7 mouse cellular contexts compared by ENCODE assay signal in the genomic region with DNA sequence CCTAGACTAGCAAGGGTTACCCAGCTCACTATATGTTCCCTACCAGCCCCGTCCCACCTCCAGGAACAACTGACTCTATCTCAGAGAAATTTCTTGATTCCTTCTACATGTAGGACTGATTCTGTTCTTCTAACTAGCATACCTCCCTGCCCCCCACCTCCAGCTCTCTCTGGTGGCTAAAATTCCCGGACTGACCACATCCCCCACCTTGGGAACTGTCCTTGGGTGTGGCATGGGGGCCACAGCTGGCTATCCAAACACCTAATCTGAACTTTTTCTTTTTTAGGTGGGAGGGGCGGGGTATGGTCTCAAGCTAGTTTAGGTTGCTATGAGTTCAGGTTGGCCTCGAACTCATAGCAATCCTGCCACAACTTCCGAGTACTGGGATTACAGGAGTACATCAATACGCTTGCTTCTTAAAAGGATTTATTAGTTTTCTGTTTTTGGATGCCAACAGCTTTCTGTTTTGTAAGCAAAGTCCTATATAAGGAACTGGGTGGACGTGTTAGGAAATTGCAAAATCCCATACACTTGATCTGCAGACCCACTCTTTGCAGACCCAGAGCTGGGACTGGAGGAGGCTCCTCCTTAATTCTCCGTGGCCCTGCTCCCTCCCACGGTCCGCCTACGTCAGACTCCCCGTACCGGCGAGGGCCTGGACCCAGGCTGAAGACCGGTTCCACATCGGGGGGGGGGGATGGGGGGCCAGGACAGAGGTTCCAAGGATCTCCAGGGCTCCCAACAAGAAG. TPM values are rescaled to one million over a fixed set of nuclear protein-coding genes. Genes with fewer than 3 reads are reported as not detected.
DNase-seq lines count a peak whose midpoint lies in the region; ATAC-seq and TF ChIP-seq lines count a peak whose summit lies in the region.

No protein-coding gene starts in this region.

- no peaks in the 10 kb centered on the region for H3K9me3 ChIP-seq in lung, embryonic 14.5 days (ENCODE audit: low read depth, low read length)
- no peaks in the 10 kb centered on the region for H3K9me3 ChIP-seq in embryonic facial prominence, embryonic 10.5 days
- no peaks in the 10 kb centered on the region for H3K9me3 ChIP-seq in hindbrain, embryonic 11.5 days (ENCODE audit: control insufficient read depth, low read length)

- no peaks in the 10 kb centered on the region for H3K27me3 ChIP-seq in lung, embryonic 14.5 days (ENCODE audit: insufficient read depth, low read length)
- no peaks in the 10 kb centered on the region for H3K27me3 ChIP-seq in embryonic facial prominence, embryonic 10.5 days (replicated peaks; ENCODE audit: low read depth, poor library complexity, severe bottlenecking)
- H3K27me3 ChIP-seq in hindbrain, embryonic 11.5 days (ENCODE audit: control insufficient read depth, insufficient read depth, low read length): no peaks in the 10 kb centered on the region

- H3K4me1 ChIP-seq in lung, embryonic 14.5 days (ENCODE audit: insufficient read depth): peaks cover 29% of the 10 kb centered on the region
- peaks cover 40% of the 10 kb centered on the region for H3K4me1 ChIP-seq in embryonic facial prominence, embryonic 10.5 days
- H3K4me1 ChIP-seq in hindbrain, embryonic 11.5 days (replicated peaks; ENCODE audit: control insufficient read depth, insufficient read depth, low read length): no peaks in the 10 kb centered on the region

- 13% methylated on average over 16 of the region's 16 CpGs for WGBS in lung, embryonic 14.5 days
- WGBS in embryonic facial prominence, embryonic 10.5 days: 19% methylated on average over 16 of the region's 16 CpGs
- 22% methylated on average over 16 of the region's 16 CpGs for WGBS in hindbrain, embryonic 11.5 days

- no peak for DNase-seq in lung, embryonic 14.5 days
- DNase-seq in lung, postnatal 4 days: no peak
- DNase-seq in embryonic facial prominence, embryonic 10.5 days (ENCODE audit: low spot score): no peak
- DNase-seq in hindbrain, embryonic 11.5 days (ENCODE audit: low spot score): no peak
- no peak for DNase-seq in retina, postnatal 1 day
- DNase-seq in right cerebral cortex, postnatal 36 days (ENCODE audit: low spot score in 2 of 2): no peak

- H3K36me3 ChIP-seq in lung, embryonic 14.5 days (ENCODE audit: insufficient read depth): no peaks in the 10 kb centered on the region
- H3K36me3 ChIP-seq in embryonic facial prominence, embryonic 10.5 days (replicated peaks): no peaks in the 10 kb centered on the region
- no peaks in the 10 kb centered on the region for H3K36me3 ChIP-seq in hindbrain, embryonic 11.5 days (ENCODE audit: control insufficient read depth, insufficient read depth, low read length)

- H3K27ac ChIP-seq in lung, embryonic 14.5 days (ENCODE audit: low read depth): peak overlapping the region; percentile 90
- peak overlapping the region; percentile 96 for H3K27ac ChIP-seq in embryonic facial prominence, embryonic 10.5 days (replicated peaks)
- peak overlapping the region; percentile 62 for H3K27ac ChIP-seq in hindbrain, embryonic 11.5 days (ENCODE audit: low read depth, low read length)

- ATAC-seq in lung, embryonic 14.5 days (ENCODE audit: insufficient read depth): peak; percentile 1; the same call in 1 of the 2 replicates
- peak; percentile 85; the same call in 1 of the 2 replicates for ATAC-seq in hindbrain, embryonic 11.5 days (ENCODE audit: low FRiP score)
- ATAC-seq in megakaryocyte-erythroid progenitor cell, adult 5-6 weeks (replicated peaks; ENCODE audit: low FRiP score, low TSS enrichment, poor library complexity, severe bottlenecking): peak; percentile 39

- peak overlapping the region; percentile 95 for H3K4me3 ChIP-seq in lung, embryonic 14.5 days (ENCODE audit: low read depth, low read length)
- H3K4me3 ChIP-seq in embryonic facial prominence, embryonic 10.5 days: peak overlapping the region; percentile 84
- H3K4me3 ChIP-seq in hindbrain, embryonic 11.5 days (ENCODE audit: low read depth, low read length): peak overlapping the region; percentile 49

- no peak for TF ChIP-seq CTCF in lung, embryonic 14.5 days (IDR thresholded peaks at IDR 0.05; ENCODE audit: low read depth)

- peak overlapping the region; percentile 71 for H3K9ac ChIP-seq in lung, embryonic 14.5 days
- H3K9ac ChIP-seq in hindbrain, embryonic 11.5 days (ENCODE audit: low read depth, low read length): peak overlapping the region; percentile 67

- H3K4me2 ChIP-seq in lung, embryonic 14.5 days: peak overlapping the region; percentile 56
- peak overlapping the region; percentile 24 for H3K4me2 ChIP-seq in hindbrain, embryonic 11.5 days (replicated peaks; ENCODE audit: low read depth, low read length)

RNA-seq across cellular contexts. Expression of gene Inpp5a, which starts 0.8 kb away (rescaled TPM):
- 45.2 and 47.7 TPM in 2 replicates for polyA plus RNA-seq in lung, embryonic 14.5 days (2014; fragmentation: Nextera tagmentation; extraction: Ambion mirVana)
- polyA plus RNA-seq in embryonic facial prominence, embryonic 10.5 days (2016; fragmentation: Nextera tagmentation; extraction: Ambion mirVana): 15.6 and 16.8 TPM in 2 replicates
- polyA plus RNA-seq in hindbrain, embryonic 11.5 days (2014; fragmentation: Nextera tagmentation; extraction: Ambion mirVana): 24.1 and 24.2 TPM in 2 replicates
- total RNA-seq in megakaryocyte-erythroid progenitor cell, adult 5-6 weeks (2014; fragmentation: Nextera tagmentation): 4.6 and 8.2 TPM in 2 replicates
- total RNA-seq in megakaryocyte-erythroid progenitor cell, adult 5-6 weeks (2017): 3.2 and 4.9 TPM in 2 replicates

Comparison
In these comparisons a context has a peak if more than half of its experiments do, and no peak if none do; other contexts are left out.
1. ATAC-seq: peak in every context shown above with its lines; median percentile 85 in hindbrain, embryonic 11.5 days; 39 in megakaryocyte-erythroid progenitor cell, adult 5-6 weeks; 1 in lung, embryonic 14.5 days.